Mouse (Mus musculus) embryo, embryonic 11.5 days (tissue): ENCODE data around the gene Cryba1.

ENCODE experiments used
- DNase-seq: peaks from one replicate; pipeline ENCODE4 v3.0.0-alpha.2; 2012; ENCODE audit warnings: low read depth, low spot score

Gene Cryba1

GRCm38 (mm10) chr11:77719055-77719454 lies 6.0 kb downstream of the Cryba1 start:
- no peak for DNase-seq

- no peak for DNase-seq
Observed at GRCm38 (mm10) chr11:77713736-77714135, 11.3 kb downstream of the Cryba1 start.

- no peak for DNase-seq
Observed at GRCm38 (mm10) chr11:77709039-77709438, 16.0 kb downstream of the Cryba1 start.

- no peak for DNase-seq
Observed at GRCm38 (mm10) chr11:77705920-77706319, 19.2 kb downstream of the Cryba1 start.

- DNase-seq, result no peak
Observed at GRCm38 (mm10) chr11:77697232-77697631, 27.9 kb downstream of the Cryba1 start.

GRCm38 (mm10) chr11:77693026-77693425 lies 32.1 kb downstream of the Cryba1 start:
- no peak for DNase-seq

- DNase-seq, result peak; percentile 14
Observed at GRCm38 (mm10) chr11:77687541-77688131, 37.4 kb downstream of the Cryba1 start.

GRCm38 (mm10) chr11:77686841-77687540 lies 38.1 kb downstream of the Cryba1 start:
- DNase-seq, result peak; percentile 50

- peak; percentile 16 for DNase-seq
Observed at GRCm38 (mm10) chr11:77686346-77686840, 38.7 kb downstream of the Cryba1 start.

GRCm38 (mm10) chr11:77685383-77686265 lies 39.5 kb downstream of the Cryba1 start, which contains the start of gene Nufip2:
Gene Nufip2, plus strand, starts transcription at chr11:77686155.
- peak; percentile 96 for DNase-seq

GRCm38 (mm10) chr11:77684896-77685295 lies 40.2 kb downstream of the Cryba1 start:
- DNase-seq, result no peak

GRCm38 (mm10) chr11:77680018-77680417 lies 45.1 kb downstream of the Cryba1 start:
- DNase-seq, result no peak

GRCm38 (mm10) chr11:77673428-77673991 lies 51.6 kb downstream of the Cryba1 start:
- DNase-seq, result no peak

GRCm38 (mm10) chr11:77672746-77673145 lies 52.3 kb downstream of the Cryba1 start:
- no peak for DNase-seq
